Mouse (Mus musculus) embryo, embryonic 10 days (tissue): ENCODE results near the gene Fam102b.

Source experiments
- DNase-seq: peaks from one replicate; pipeline ENCODE4 v3.0.0-alpha.2; 2015; ENCODE audit warnings: low spot score

Gene Fam102b

DNA sequence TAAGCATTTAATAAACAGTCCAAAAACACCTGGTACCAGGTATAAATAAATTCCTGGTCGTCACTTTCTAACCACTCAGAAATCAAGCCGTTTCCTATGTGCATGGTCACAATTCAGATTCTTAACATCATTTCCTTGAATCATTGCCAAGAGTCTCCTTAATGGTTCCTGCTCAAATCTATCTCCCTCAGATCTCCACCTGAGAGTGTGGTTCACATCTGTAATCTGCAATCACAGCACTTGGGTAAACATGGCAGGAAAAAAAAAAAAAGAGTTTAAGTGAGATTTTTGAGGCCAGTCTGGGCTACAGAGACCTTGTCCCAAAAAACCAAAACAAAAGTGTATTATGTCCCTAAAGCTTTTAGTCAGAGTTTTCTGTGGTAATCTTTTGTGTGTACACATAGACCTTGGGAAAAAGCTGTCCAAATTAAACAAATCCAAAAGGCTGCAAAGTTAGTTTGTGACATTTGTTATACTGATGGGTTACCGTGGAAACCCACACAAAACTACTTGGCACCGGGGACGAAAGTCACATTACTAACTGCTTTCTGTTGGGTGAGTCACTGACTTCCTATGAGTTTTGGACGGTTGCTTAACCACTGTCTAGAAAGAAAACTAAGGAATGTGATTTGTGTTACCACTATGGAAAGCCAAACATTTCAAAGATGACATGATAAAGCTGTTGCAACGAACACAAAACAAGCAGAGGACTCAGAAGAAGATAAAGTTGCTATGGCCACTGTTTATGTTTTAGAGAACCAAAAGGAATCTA, 16.7 kb downstream of the Fam102b start:
- DNase-seq: no peak

DNA sequence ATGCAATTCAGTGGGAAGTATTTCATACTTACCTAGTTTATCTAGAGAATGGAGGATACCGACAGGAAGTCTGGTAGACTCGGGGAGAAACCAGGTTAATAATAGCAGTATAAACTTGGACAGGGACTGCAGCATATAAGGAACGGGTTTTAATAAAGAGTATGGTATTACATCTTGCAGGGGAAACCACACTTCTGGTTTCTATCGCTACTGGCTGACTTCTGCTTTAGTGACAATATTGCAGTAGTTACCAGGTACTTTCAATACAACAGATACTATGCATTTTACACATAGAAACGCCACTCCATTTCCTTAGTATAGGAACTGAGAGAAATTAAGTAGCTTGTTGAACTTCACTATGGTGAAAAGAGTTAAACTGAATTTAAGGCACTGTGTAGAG, 19.2 kb downstream of the Fam102b start:
- DNase-seq: no peak

DNA sequence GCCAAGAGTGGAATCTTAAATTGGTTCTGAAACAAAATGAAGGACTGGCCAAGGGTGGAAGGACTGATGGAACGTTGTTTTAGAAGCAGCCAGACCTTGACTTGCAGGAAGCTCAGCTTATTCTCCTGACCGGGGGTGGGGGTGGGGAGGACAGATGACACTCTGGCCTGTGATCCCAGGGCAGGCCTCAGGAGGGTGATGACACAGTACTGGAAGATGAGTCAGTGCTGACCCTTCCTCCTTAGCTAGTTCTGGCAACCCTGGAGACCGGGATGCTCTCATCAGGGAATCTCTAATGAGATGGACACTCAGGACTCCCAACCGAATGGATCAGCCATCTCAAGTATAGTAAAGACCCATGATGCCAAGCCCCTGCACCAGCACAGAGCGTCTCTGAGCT, 21.6 kb downstream of the Fam102b start:
- no peak for DNase-seq

DNA sequence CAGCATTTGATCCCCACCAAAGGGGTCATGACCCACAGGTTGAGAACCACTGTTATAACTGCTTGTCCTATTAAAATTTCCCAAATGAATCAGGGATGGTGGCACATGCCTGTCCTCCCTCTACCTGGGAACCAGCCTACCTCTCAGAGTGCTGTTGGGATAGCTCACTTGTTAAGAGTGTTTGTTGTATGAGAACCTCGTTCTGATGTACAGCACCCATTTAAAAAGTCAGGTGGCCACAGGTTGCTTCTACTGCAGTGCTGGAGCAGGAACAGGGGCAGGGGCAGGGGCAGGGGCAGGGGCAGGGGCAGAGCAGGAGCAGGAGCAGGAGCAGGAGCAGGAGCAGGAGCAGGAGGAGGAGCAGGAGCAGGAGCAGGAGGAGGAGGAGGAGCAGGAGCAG, 28.2 kb downstream of the Fam102b start:
- DNase-seq: no peak

DNA sequence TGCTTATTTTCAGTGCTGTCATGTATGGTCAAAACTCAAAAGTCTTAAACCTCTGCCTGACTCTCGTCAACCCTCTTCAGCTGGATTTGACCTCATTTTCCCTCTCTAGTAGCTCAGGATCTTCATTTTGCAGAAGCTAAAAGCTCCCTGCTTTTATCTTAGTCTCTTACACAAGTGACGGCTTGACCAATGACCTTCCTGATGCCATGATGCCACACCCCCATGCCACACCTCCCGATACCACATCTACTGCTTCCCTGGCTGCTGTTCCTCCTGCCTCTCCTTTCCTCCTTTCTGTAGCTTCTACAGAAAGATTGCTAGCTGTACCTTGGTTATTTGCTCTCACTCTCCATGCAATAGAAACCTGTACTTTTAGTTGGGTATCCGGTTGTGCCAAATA, 29.6 kb downstream of the Fam102b start:
- no peak for DNase-seq

DNA sequence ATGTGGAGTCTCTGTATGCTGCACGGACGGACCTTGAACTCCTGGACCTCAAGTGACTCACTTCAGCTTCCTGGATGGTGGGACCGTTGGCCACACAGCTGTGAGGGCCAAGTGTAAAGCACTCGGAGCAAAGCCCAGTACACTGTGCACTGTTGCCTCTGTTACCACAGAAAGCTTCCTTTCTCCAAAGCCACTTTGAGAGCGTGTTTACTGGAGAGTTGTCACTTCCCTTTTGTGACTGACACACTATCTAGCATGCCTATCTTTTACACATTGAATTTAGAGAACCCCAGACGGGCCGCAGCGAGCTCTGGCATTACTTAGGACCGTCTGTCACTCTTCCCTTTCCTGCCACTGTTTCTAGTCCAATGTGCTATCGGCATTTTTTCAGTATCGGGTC, 30.1 kb downstream of the Fam102b start:
- peak; percentile 6 for DNase-seq

DNA sequence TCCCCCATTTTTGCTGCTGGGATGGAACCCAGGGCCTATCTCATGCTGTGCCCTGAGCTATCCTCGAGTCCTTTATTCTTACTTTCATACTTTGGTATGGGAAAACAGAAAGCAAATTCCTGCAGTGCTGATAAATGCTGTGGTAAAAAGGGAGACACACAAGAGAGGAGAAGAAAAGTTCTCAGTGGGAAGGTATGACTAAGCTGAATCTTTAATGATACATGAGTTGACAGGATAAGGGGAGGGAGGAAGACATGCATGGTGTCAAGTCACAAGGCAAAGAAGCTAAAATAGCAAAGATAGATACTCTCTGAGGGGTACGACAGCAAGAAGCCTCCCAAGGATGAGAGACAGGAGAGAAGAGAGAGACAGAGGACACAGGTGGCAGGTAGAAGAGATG, 32.0 kb downstream of the Fam102b start:
- no peak for DNase-seq

DNA sequence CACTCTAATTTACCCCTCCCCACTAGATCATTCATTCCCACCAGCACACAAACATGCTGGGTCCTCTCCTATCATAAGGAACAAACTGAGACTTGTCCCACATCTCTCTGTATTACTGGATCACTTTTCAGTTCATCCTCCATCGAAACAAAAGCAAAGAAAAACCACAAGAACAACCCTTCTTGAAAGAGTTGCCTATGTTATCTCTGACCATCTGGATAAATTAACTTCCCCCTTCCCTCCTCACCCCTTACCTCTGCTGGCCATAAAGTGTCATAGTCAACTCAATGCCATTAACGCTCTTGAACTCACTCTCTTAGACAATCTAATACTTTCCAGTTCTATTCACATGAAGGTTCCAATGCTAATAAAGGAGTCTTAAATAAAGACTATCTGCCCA, 32.9 kb downstream of the Fam102b start:
- no peak for DNase-seq

DNA sequence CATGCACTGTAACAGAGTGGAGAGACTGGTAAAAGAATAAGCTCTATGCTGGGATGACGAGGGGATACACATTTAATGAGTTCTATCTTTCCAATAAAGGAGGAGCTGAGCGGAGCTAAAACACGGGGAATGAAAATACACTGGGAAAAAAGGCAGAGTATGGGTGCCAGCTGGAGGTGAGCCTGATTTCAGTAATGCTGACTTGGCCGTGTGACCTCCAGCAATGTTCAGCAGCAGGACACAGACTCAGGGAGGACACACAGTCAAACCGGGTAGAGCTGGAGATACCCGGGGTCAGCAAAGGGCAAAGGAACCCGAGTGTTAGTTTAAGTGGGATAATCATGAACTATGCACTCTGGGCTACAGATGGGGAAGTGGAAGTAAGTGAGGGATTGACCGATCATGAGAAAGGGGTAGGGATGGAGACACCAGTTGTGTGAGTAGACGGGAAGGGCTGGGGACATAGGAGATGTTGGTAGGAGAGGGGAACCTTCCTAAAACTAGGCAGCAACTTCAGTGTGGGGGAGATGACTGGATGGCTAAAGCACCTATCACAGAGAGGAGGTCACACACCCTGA, 37.3 kb downstream of the Fam102b start:
- DNase-seq: no peak

DNA sequence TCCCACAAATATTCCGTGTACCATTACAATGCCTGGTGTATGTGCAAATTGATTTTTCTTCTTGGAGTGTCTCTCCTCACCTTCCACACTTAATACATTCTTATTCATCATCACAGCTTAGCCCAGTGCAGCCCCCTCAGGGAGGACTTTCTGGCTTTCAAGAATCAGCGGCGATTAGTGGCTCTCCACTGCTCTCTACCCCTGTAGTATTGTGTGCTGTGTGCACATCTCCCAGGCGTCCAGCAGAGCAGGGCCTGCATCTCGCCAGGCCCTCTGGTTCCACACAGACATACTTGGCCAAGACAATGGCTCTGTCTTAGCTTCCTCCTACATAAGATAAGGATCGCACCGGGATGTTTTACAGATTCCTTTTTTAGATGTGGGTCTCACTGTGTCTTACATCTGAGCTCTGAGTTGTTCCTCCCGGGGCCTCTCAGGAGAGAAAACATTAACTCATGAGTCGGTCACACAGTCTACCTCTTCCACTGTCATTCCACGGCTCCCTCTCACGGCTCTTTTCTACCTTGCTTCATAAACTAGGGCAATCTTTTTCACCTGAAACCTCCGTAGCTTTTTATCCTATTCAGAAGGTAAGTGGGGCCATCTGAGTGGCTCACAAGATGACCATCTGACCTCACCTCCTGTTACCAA, 40.3 kb downstream of the Fam102b start:
- no peak for DNase-seq

DNA sequence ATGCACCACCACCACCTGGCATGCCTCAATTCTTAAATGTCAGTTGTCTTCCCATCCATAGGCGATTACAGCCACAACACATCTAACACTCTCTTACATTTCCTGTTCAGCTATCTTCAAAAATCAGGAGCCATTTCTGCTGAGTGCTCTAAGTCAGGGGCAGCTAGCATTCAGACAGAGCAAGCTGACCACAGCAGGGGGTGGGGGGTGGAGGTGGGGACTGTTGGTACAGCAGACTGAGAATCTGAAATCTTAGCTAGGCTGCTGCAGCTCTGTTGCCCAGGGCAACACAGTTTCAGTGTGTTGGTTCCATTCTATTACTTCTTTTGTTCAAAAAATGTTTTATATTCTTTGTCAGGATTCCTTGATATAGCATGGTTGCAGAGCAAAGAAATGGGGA, 40.9 kb downstream of the Fam102b start:
- DNase-seq: no peak

DNA sequence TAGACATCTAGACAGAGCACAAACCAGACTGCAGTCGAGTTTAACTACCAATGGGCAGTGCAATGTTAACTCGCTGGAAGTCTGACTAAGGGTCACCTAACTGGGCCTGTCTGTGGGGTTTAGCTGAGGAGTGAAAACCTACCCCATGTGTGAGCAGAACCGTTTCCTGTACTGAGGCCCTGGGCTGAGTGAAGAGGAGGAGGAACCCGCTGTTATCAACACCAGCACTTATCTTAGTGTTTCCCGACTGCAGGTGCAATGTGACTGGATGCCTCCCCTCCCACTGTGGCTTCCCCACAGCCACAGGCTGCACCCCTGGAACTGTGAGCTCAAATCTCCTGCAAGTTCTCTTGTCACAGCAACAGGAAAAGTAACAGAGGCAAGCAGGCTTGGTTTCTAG, 43.4 kb downstream of the Fam102b start:
- DNase-seq: no peak

DNA sequence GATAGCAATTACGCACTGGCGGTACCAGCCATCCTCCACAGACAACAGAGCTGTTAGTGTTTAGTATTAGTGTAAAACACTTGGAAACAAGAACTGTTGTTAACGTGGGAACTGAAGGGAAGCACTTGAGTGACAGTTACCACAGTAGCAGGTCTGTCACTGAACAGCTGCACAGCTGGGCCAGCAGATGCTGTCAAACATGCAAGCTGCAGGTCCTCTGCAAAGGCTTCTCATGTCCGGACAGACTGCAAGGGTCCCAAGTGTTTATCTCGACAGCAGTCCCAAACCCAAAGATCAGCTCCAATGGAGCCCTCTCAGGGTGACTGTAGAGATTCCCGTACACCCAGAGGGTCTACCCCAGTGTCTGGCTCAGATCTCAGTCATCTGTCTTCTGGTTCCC, 45.5 kb downstream of the Fam102b start:
- DNase-seq: no peak

DNA sequence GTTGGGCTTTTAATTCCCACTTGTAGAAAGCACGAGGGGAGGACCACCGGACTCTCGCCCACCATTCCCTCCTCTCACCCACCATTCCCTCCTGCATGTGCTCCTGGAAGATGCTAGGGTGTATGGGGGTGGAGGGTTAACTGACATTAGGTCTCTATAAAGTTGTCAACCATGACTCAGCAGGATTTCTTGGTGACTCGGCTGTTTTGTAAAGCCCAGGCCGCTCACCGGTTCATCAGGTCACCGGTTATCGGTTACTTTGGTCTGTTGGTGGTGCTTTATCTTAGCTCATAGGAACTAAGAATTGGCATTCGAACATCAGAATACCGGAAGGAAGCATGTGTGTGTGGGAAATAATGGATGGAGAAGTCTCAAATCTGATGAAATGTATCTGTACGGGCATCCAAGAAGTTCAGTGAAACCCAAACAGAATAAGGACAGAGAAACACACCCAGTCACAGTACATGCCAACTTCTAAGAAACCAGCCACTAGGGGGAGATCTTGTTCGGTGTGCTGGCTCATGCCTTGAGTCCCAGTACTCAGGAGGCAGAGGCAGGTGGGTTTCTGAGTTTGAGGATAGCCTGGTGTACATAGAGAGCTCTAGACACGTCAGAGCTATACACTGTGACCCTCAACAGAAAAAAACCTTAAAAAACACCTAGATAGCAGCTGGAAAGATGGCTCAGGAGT, 49.9 kb downstream of the Fam102b start:
- DNase-seq: no peak

DNA sequence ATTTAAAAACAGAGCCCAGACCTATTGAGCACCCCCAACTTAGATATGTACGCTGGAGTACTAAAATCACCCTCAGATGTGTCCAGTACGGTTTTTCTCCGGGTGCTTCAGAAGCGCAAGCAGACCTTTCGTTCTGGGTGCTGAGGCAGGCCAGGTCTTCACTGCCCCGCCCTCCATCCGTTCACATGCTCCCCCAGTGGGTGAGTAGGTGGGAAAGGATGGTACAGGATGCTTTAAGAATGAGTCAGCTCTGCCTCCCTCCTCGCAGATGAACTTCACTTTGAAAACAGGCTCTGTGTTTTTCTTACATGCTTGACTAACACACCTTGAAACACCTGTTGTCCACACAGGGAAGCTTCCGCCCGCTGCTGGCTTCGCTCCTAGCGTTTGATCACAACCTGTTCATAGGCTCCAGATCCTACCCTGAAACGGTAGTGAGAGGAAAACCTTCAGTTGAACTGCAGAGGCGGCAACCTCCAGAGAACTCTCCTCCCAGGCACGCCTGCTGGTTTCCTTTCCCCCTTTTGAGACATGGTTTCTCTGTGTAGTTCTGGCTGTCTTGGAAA, 52.4 kb downstream of the Fam102b start:
- DNase-seq: no peak

DNA sequence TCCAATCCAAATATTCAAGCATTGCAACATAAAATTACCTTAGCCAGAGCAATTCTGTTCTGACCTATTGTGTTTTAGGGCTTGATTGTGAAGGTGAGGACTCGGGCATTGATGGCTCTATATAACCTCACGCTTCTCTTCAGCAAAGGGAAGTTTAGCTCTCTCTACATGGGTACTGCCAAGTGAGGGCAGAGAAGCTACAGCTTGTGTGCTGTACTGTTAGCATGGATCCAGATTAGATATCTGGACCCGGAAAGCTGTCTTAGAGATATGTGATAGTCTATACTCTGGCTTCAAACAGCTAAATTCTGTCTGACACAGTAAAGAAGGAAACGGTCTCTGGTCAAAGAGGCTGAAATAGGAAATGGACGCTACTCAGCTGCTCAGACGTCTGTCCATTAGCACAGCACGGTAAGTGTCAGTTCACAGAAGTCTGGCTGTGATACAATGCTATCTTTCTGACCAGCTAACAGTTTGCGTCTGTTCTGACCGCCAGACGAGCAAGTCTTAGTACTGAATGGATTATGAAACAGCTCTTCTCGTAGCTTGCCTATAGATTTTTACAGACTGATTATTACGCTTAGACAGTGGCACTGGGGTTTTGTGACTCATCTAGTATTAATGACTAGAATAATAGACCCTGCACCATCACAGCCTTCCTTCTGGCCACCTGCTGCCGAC, 53.3 kb downstream of the Fam102b start:
- no peak for DNase-seq

DNA sequence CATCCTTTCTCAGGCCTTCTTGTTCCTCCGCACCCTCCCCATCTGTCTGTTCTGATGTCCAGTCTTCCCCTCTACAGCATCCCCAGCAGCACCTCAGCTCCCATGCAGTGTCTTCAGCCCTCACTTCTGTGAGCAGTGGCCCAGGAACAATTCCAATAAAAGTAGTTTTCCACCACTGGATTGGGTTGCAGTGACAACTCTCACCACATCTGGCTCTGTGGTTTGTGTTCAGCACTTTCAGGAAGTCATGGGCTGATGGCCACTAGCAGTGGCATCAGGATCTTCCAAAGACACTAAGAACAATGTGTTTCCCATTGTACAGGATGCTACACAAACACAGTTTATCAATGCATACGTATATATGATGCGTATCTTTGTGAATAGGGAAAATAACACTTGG, 61.4 kb downstream of the Fam102b start:
- DNase-seq: no peak

DNA sequence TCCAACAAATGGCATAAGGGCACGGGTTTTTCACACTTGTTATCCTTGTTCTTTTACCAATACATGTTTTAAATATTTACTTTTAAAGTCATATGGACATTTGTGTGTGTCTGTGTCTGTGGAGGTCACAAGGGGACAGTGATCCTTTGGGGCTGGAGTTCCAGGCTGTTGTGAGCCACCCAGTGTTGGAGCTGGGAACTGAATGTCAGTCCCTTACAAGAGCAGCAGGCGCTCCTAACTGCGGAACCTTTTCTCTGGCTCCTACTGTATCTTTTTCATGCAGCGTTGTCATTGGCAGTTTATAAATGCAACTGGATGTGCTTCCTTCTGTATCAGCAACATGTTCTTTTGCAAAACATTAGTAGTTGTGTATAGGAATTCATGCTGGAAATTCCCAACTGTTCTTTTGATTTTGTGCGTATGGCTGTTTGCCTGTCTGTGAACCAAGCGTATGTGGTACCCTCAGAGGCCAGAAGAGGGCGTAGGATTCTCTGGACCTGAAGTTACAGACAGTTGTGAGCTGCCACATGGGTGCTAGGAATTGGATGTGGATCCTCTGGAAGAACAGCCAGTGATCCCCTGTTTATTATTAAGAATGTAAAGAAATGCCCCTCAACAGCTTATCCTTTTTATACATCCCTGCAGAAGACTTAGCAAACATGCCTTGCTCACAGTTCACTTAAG, 62.9 kb downstream of the Fam102b start:
- peak; percentile 20 for DNase-seq

DNA sequence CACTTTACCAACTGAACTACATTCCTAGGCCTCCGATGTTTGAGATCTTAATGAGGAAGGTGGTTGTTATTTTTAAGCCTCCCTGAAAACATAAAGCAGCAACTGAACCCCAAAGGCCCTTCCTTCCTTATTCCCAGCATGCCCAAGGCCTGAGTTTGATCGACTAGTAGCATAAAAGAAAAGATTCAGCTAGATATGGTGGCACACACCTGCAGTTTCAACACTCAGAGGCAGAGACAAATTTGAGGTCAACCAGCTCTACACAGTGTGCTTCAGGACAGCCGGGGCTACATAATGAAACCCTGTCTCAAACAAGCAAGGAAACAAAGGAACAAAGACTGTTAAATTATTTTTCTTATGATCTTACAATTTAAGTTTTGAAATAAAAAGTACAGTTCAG, 63.6 kb downstream of the Fam102b start:
- DNase-seq: no peak

DNA sequence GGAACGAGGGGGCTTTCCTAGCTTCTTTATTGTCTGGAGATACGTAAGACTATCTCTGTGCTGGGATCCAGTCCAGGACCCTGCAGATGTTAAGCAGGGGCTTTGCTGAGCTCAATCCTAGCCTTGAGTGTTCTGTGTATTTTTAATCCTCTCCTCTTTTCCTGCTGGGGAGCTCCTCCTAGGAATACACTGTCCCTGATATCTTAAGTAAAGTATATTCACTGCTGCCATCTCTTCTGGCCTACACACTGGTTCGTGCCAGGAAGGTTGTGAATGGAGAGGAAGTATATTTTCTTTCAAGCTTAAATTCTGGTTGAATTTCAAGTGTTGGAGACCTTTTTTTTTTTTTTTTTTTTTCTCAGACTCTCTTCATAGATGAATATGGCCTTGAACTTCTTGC, 64.1 kb downstream of the Fam102b start:
- DNase-seq: no peak

DNA sequence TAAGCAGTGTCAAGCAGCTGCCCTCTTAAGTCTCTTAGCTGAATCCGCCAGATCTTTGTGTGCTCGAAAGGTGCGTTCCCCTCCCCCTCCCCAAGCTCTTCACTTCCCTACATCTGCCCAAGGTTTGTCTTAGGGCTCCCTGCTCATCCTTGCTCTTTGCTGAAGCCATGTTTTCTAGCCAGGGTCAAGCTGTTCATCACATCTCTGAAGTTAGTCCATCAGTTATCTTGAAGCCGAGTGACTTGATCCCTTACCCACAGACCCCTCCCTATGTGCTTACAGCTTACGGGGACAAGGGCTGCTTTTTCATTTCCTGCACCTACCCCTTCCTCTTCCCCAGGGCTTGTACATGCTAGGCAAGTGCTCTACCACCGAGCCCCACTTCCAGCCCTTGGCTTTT, 65.8 kb downstream of the Fam102b start:
- no peak for DNase-seq

DNA sequence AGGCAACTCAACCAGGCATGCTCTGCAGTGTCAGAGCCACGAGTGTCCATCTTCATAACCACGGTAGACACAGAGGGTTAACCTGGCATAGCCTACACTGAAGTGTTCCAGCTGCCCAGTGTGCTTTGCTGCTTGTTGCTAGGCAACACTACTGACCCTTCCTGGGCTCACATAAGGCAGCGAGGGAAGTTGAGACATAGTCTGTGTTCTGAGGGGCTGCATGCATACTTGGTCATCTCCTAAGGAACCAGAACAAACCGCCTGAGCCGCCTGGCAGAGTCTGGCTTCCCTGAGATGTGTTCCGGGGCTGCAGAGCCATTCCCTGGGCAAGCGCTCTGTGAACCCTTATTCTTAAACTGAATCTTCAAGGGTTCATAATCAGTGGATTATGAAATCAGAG, 66.2 kb downstream of the Fam102b start:
- peak; percentile 80 for DNase-seq
